Mouse (Mus musculus) embryo, embryonic 11 days (tissue): ENCODE measurements around the gene Ror1.

ENCODE experiments used
- DNase-seq: peaks from one replicate; pipeline ENCODE4 v3.0.0-alpha.2; 2015

The Ror1 gene

GRCm38 (mm10) chr4:100263917-100264316 is 168.3 kb downstream of the Ror1 start:
- no peak for DNase-seq

GRCm38 (mm10) chr4:100271059-100271735 is 175.6 kb downstream of the Ror1 start:
- DNase-seq = no peak

- no peak for DNase-seq
Measured at GRCm38 (mm10) chr4:100271736-100272127, 176.1 kb downstream of the Ror1 start.

- no peak for DNase-seq
Measured at GRCm38 (mm10) chr4:100273356-100273755, 177.8 kb downstream of the Ror1 start.

GRCm38 (mm10) chr4:100273807-100274480 is 178.4 kb downstream of the Ror1 start:
- DNase-seq = no peak

- no peak for DNase-seq
Measured at GRCm38 (mm10) chr4:100276482-100276881, 180.9 kb downstream of the Ror1 start.

GRCm38 (mm10) chr4:100276970-100277369 is 181.4 kb downstream of the Ror1 start:
- DNase-seq = no peak

- DNase-seq = no peak
Measured at GRCm38 (mm10) chr4:100283171-100283880, 187.7 kb downstream of the Ror1 start.

- DNase-seq = no peak
Measured at GRCm38 (mm10) chr4:100284528-100284927, 188.9 kb downstream of the Ror1 start.

GRCm38 (mm10) chr4:100286111-100286541 is 190.5 kb downstream of the Ror1 start:
- no peak for DNase-seq

- DNase-seq = no peak
Measured at GRCm38 (mm10) chr4:100286800-100287199, 191.2 kb downstream of the Ror1 start.

GRCm38 (mm10) chr4:100287829-100288228 is 192.2 kb downstream of the Ror1 start:
- DNase-seq = no peak

GRCm38 (mm10) chr4:100291015-100291651 is 195.5 kb downstream of the Ror1 start:
- DNase-seq = no peak

- peak; percentile 26 for DNase-seq
Measured at GRCm38 (mm10) chr4:100297678-100298077, 202.1 kb downstream of the Ror1 start.

- no peak for DNase-seq
Measured at GRCm38 (mm10) chr4:100298566-100298965, 203.0 kb downstream of the Ror1 start.

GRCm38 (mm10) chr4:100300171-100300570 is 204.6 kb downstream of the Ror1 start:
- DNase-seq = no peak

GRCm38 (mm10) chr4:100301423-100301822 is 205.8 kb downstream of the Ror1 start:
- DNase-seq = no peak

- DNase-seq = no peak
Measured at GRCm38 (mm10) chr4:100307365-100307764, 211.8 kb downstream of the Ror1 start.

GRCm38 (mm10) chr4:100311775-100312537 is 216.4 kb downstream of the Ror1 start:
- DNase-seq = no peak

- DNase-seq = no peak
Measured at GRCm38 (mm10) chr4:100315066-100315465, 219.5 kb downstream of the Ror1 start.

- DNase-seq = peak; percentile 54
Measured at GRCm38 (mm10) chr4:100321758-100322157, 226.2 kb downstream of the Ror1 start.

- DNase-seq = peak; percentile 26
Measured at GRCm38 (mm10) chr4:100324719-100325515, 229.3 kb downstream of the Ror1 start.
